Mouse (Mus musculus) liver, embryonic 13.5 days (tissue): ENCODE measurements around the gene Gm4131. TPM values are rescaled to one million over a fixed set of nuclear protein-coding genes. Genes with fewer than 3 reads are reported as not detected.

ENCODE experiments used
- ATAC-seq: fragments of 200-750 bp; cut with Nextera tagmentation; 2 replicates; pipeline ENCODE4 v1.8.0; 2017; ENCODE audit warnings: low read depth, mild to moderate bottlenecking, moderate number of reproducible peaks, moderate library complexity
- DNase-seq: peaks from one replicate; pipeline ENCODE4 v3.0.0; 2022
- H3K27ac ChIP-seq: fragments of 300-500 bp; sonication (generic); 2 replicates; pipeline ENCODE4 v1.5.1; 2015; ENCODE audit warnings: moderate library complexity, mild to moderate bottlenecking, inconsistent platforms
- H3K27me3 ChIP-seq: fragments of 300-500 bp; sonication (generic); 2 replicates; pipeline ENCODE4 v1.6.1; 2015; ENCODE audit warnings: mild to moderate bottlenecking, inconsistent platforms
- H3K36me3 ChIP-seq: fragments of 300-500 bp; sonication (generic); 2 replicates; pipeline ENCODE4 v1.6.1; 2015; ENCODE audit warnings: mild to moderate bottlenecking, inconsistent platforms
- H3K4me1 ChIP-seq: fragments of 300-500 bp; sonication (generic); replicated peaks from 2 replicates; pipeline ENCODE4 v1.6.1; 2015; ENCODE audit warnings: inconsistent platforms
- H3K4me2 ChIP-seq: fragments of 300-500 bp; sonication (generic); 2 replicates; pipeline ENCODE4 v1.6.1; 2015; ENCODE audit warnings: inconsistent platforms, mild to moderate bottlenecking, moderate library complexity
- H3K4me3 ChIP-seq: fragments of 300-500 bp; sonication (generic); replicated peaks from 2 replicates; pipeline ENCODE4 v1.5.1; 2015; ENCODE audit warnings: mild to moderate bottlenecking, inconsistent platforms
- H3K9ac ChIP-seq: fragments of 300-500 bp; sonication (generic); 2 replicates; pipeline ENCODE4 v1.6.1; 2015; ENCODE audit warnings: mild to moderate bottlenecking, inconsistent platforms
- H3K9me3 ChIP-seq: fragments of 300-500 bp; sonication (generic); replicated peaks from 2 replicates; pipeline ENCODE4 v1.6.1; 2016; ENCODE audit warnings: inconsistent platforms
- WGBS: fragments of 180-500 bp; shearing (Covaris S2); methylation state at CpG from one replicate; pipeline ENCODE4 v1.1.7; 2015; ENCODE audit not compliant: insufficient replicate concordance; 5-methylcytosine and 5-hydroxymethylcytosine counted together
- polyA plus RNA-seq: library from polyadenylated mRNA; unstranded; fragments of >200 nt; fragmentation: Nextera tagmentation; extraction: Ambion mirVana; gene quantifications from 2 replicates; pipeline ENCODE4 v1.2.1, GENCODE M21; 2015

Gene Gm4131
- polyA plus RNA-seq, 1 experiment from 2014 or later: not detected

DNA sequence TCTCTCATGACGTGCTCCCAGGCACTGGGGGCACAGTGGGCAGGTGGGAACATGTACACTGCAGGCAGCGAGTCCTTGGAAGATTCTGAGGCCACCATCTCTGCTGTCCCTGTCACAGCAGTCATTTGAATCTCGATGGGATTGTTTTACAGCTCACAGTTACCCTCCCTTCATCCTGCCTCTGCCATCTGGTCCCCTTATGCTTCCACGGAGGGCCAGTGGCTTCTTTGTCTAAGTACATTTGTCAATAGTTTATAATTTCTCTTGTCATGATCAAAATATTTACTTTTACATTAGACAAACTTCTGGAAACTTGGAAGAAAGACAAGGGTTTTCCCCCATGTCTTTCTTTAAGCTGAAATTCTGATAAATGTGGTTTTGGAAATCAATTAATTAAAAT, 20.0 kb downstream of the Gm4131 start:
- H3K27ac ChIP-seq: no peak overlapping the region
- no peak for DNase-seq
- H3K36me3 ChIP-seq: no peaks in the 10 kb centered on the region
- ATAC-seq: no peak
- H3K4me2 ChIP-seq: no peak overlapping the region
- H3K9ac ChIP-seq: no peak overlapping the region
- no peaks in the 10 kb centered on the region for H3K4me1 ChIP-seq
- no peak overlapping the region for H3K4me3 ChIP-seq
- WGBS: 34% methylated on average over 4 of the region's 4 CpGs
- H3K9me3 ChIP-seq: no peaks in the 10 kb centered on the region
- no peaks in the 10 kb centered on the region for H3K27me3 ChIP-seq

GRCm38 (mm10) chr14:62546296-62546695, 20.4 kb downstream of the Gm4131 start:
- H3K4me2 ChIP-seq: no peak overlapping the region
- no peak for ATAC-seq

DNA sequence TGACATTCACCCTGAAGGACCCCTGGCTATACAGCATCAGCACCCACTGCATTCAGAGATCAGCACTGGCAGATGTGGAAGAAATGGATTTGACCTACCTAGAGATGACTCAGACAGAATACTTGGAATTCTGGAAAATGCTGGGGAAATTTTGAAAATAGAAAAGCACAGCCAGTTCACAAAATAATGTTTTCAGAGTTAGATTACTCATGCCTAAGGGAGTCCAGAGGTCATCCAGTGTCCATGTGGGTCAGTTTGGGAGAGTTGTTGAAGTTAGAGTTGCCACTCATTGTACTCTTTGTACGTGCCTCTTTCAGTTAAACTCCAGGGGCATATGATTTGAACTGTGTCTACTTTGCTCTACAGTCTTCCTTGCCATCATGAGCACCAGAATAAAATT, 25.0 kb downstream of the Gm4131 start:
- ATAC-seq: no peak
- Histone ChIP-seq H3K9ac (no peak overlapping the region), H3K36me3 (no peaks in the 10 kb centered on the region), H3K27ac (no peak overlapping the region), H3K4me1 (no peaks in the 10 kb centered on the region), H3K4me3 (no peak overlapping the region), H3K9me3 (no peaks in the 10 kb centered on the region), H3K4me2 (no peak overlapping the region), H3K27me3 (no peaks in the 10 kb centered on the region)
- DNase-seq: no peak
- WGBS: 48% methylated on average over 1 of the region's 1 CpGs

More at GRCm38 (mm10) chr14:62546296-62546695, 20.4 kb downstream of the Gm4131 start:
- no peaks in the 10 kb centered on the region for H3K36me3 ChIP-seq
- WGBS: 69% methylated on average over 6 of the region's 6 CpGs
- no peak overlapping the region for H3K27ac ChIP-seq
- no peak overlapping the region for H3K9ac ChIP-seq
- no peak for DNase-seq
- no peaks in the 10 kb centered on the region for H3K9me3 ChIP-seq
- H3K27me3 ChIP-seq: no peaks in the 10 kb centered on the region
- H3K4me1 ChIP-seq: no peaks in the 10 kb centered on the region
- no peak overlapping the region for H3K4me3 ChIP-seq

- Histone ChIP-seq H3K4me3 (no peak overlapping the region), H3K36me3 (no peaks in the 10 kb centered on the region), H3K4me1 (no peaks in the 10 kb centered on the region), H3K9me3 (no peaks in the 10 kb centered on the region), H3K9ac (no peak overlapping the region), H3K27me3 (no peaks in the 10 kb centered on the region), H3K27ac (no peak overlapping the region), H3K4me2 (no peak overlapping the region)
- WGBS: 59% methylated on average over 3 of the region's 3 CpGs
- no peak for ATAC-seq
- DNase-seq: no peak
Measured at GRCm38 (mm10) chr14:62539834-62540233, 26.9 kb downstream of the Gm4131 start.

DNA sequence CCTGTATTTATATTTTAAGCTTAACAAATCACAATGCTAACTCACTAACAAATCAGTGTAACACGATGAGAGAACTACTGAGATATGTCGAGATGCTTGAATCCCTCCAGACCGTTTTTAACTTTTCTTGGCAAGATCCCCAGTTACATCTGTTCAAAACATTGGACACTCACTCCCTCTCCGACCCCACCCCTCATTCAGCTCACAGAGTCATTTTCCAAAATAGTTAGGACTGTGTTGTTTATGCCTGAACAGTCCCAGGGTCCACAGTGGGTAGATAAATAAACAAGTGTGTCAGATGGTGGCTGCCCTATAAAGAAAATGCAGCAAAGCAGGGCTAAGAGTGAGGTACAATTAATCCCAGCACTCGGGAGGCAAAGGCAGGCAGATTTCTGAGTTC, 29.7 kb downstream of the Gm4131 start:
- no peaks in the 10 kb centered on the region for H3K9me3 ChIP-seq
- ATAC-seq (no peak), DNase-seq (no peak)
- no peak overlapping the region for H3K27ac ChIP-seq
- H3K9ac ChIP-seq: no peak overlapping the region
- no peak overlapping the region for H3K4me2 ChIP-seq
- H3K4me3 ChIP-seq: no peak overlapping the region
- no peaks in the 10 kb centered on the region for H3K36me3 ChIP-seq
- H3K27me3 ChIP-seq: no peaks in the 10 kb centered on the region
- 59% methylated on average over 5 of the region's 5 CpGs for WGBS
- H3K4me1 ChIP-seq: no peaks in the 10 kb centered on the region

- Histone ChIP-seq H3K27me3 (no peaks in the 10 kb centered on the region), H3K4me2 (no peak overlapping the region), H3K4me3 (no peak overlapping the region), H3K4me1 (no peaks in the 10 kb centered on the region), H3K9me3 (no peaks in the 10 kb centered on the region), H3K36me3 (no peaks in the 10 kb centered on the region), H3K27ac (no peak overlapping the region), H3K9ac (no peak overlapping the region)
- DNase-seq: no peak
- ATAC-seq: no peak
- 58% methylated on average over 5 of the region's 5 CpGs for WGBS
Measured at GRCm38 (mm10) chr14:62536127-62536526, 30.6 kb downstream of the Gm4131 start.

DNA sequence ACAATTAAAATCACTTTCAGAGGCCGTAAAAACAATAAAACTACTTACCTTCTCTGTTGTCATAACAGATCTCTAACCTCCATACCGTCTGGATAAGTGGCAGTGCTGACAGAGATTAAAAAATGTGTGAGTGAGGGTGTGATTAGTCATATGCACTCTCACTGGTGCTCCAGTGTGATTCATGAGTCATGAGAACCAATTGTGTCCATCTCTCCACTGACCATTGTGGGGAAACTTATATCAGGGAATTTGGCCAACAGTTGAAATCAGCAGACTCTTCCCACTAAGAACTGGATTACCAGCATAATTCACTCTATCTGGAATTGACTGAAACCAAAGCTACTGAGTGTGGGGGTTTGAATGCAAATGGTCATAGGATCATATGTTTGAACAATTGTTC, 35.8 kb downstream of the Gm4131 start:
- WGBS: 54% methylated on average over 2 of the region's 2 CpGs
- ATAC-seq: no peak

DNA sequence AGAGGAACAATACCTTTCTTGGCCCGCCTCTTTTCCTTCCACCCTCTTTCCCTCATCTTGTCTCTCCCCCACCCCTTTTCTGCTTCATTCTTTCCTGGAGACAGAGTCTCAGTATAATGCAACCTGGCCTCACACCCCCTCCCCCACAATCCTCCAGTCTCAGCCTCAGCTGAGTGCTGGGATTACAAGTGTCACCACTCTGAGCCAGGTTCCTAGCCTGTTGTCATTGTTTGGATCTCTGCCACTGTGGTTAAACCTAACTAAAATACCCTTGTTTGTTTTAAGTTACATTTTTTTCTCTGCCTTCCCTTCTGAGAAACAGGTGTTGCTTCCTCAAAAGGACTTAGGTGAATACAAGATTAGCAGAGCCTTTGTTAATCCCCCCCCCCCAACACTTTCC, 53.9 kb downstream of the Gm4131 start:
- ATAC-seq (no peak), DNase-seq (no peak)
- H3K9me3 ChIP-seq: no peaks in the 10 kb centered on the region
- no peaks in the 10 kb centered on the region for H3K36me3 ChIP-seq
- H3K4me1 ChIP-seq: no peaks in the 10 kb centered on the region
- no peak overlapping the region for H3K9ac ChIP-seq
- 48% methylated on average over 1 of the region's 1 CpGs for WGBS
- no peak overlapping the region for H3K4me3 ChIP-seq
- no peak overlapping the region for H3K27ac ChIP-seq
- no peak overlapping the region for H3K4me2 ChIP-seq
- no peaks in the 10 kb centered on the region for H3K27me3 ChIP-seq

More for the DNA sequence above, 35.8 kb downstream of the Gm4131 start:
- no peaks in the 10 kb centered on the region for H3K9me3 ChIP-seq
- no peak for DNase-seq
- H3K4me2 ChIP-seq: no peak overlapping the region
- no peak overlapping the region for H3K9ac ChIP-seq
- H3K36me3 ChIP-seq: no peaks in the 10 kb centered on the region
- no peak overlapping the region for H3K27ac ChIP-seq
- no peaks in the 10 kb centered on the region for H3K4me1 ChIP-seq
- H3K27me3 ChIP-seq: no peaks in the 10 kb centered on the region
- H3K4me3 ChIP-seq: no peak overlapping the region

GRCm38 (mm10) chr14:62509350-62509749, 57.4 kb downstream of the Gm4131 start:
- Histone ChIP-seq H3K4me1 (no peaks in the 10 kb centered on the region), H3K27ac (no peak overlapping the region), H3K36me3 (no peaks in the 10 kb centered on the region), H3K9me3 (no peaks in the 10 kb centered on the region), H3K4me3 (no peak overlapping the region), H3K27me3 (no peaks in the 10 kb centered on the region), H3K9ac (no peak overlapping the region), H3K4me2 (no peak overlapping the region)
- DNase-seq (no peak), ATAC-seq (no peak)
- 62% methylated on average over 3 of the region's 3 CpGs for WGBS

DNA sequence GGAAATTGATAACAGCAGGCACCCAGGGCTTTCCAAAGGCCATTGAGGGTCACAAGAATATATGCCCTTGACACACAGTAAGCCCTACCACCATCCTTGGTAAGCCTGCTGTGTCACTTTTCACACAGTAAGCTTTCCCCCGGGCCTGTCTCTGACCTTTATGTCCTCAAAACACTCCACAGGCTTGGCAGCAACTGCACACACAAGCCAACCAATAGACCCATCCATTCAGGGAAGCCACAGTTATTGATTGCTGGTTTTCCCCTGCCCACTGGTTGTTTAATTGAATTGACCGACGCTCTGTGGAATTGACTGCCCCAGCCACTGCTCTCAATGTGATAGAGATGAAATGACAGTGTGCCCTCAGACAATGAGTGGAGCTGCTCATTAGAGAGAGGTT, 60.5 kb downstream of the Gm4131 start:
- ATAC-seq: no peak
- Histone ChIP-seq H3K36me3 (no peaks in the 10 kb centered on the region), H3K27ac (no peak overlapping the region), H3K4me1 (no peaks in the 10 kb centered on the region), H3K4me3 (no peak overlapping the region), H3K9me3 (no peaks in the 10 kb centered on the region), H3K9ac (no peak overlapping the region), H3K4me2 (no peak overlapping the region), H3K27me3 (no peaks in the 10 kb centered on the region)
- 64% methylated on average over 3 of the region's 3 CpGs for WGBS
- no peak for DNase-seq

DNA sequence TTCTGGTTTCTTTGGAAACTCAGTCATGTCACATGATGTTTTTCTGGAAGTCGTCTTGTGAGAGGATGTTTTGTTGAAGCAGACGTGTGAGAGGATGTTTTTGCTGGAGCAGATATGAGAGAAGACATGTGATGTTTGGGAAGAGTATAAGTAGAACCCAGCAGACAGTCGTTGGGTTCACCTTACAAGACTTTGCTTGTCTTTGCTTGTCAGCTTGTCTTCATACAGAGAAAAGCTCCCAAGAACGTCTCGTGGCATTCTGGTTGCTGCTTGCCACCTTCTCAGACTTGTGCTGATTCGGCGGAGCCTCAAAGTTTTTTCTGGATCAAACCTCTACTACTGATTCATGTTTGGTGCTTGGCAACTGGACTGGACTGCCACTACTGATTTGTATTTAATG, 69.3 kb downstream of the Gm4131 start:
- no peaks in the 10 kb centered on the region for H3K27me3 ChIP-seq
- H3K4me3 ChIP-seq: no peak overlapping the region
- H3K4me2 ChIP-seq: no peak overlapping the region
- H3K9ac ChIP-seq: no peak overlapping the region
- WGBS: 59% methylated on average over 7 of the region's 7 CpGs
- H3K27ac ChIP-seq: no peak overlapping the region
- no peaks in the 10 kb centered on the region for H3K9me3 ChIP-seq
- no peak for DNase-seq
- no peaks in the 10 kb centered on the region for H3K4me1 ChIP-seq
- H3K36me3 ChIP-seq: no peaks in the 10 kb centered on the region
- ATAC-seq: no peak

DNA sequence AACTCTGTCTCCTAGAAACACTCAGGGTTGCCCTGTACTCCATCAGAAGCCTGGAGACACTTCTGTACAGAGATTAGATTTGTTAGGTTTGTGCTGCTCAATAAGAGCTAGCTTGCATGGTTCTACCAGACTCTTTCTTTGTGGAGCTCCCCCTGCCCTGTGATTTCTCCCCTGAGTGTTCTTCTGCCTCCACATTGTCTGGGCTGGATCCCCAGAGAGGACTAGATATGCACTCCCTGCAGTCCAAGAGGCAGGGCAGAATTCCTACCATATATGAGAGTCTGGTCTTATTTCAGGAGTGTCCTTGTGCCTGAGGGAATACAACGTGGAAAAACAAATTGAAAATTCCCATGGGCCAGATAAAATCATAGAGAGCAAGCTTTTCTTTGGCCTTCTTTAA, 70.2 kb downstream of the Gm4131 start:
- WGBS: 30% methylated on average over 1 of the region's 1 CpGs
- ATAC-seq: no peak
- H3K4me1 ChIP-seq: no peaks in the 10 kb centered on the region

More for the DNA sequence above, 70.2 kb downstream of the Gm4131 start:
- no peak for DNase-seq
- Histone ChIP-seq H3K4me2 (no peak overlapping the region), H3K27ac (no peak overlapping the region), H3K27me3 (no peaks in the 10 kb centered on the region), H3K9me3 (no peaks in the 10 kb centered on the region), H3K36me3 (no peaks in the 10 kb centered on the region), H3K9ac (no peak overlapping the region), H3K4me3 (no peak overlapping the region)
